Mouse (Mus musculus): ENCODE measurements around the gene Pik3ca.

Gene Pik3ca

DNA sequence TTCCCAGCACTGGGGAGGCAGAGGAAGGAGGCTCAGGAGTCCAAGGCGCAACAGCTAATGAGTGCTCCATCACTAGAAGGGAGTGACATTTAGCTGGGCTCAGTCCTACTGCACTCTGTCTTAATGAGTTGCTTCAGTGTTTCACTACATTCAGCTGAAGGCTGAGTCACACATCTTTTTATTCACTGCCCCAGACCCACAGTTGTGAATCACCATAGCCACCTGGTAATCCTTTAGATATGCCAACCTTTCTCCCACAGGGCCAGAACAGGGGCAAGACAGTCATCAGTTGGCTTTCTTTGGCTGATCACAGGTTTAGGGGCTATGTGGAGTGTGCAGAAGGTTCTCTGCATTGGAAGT is 99.2 kb downstream of the Pik3ca start:
- DNase-seq (ENCODE audit: low spot score in 2 of 2) = no peak

- DNase-seq (ENCODE audit: low spot score in 2 of 2) = no peak
Observed at GRCm38 (mm10) chr3:32500346-32500745, 102.9 kb downstream of the Pik3ca start.

DNA sequence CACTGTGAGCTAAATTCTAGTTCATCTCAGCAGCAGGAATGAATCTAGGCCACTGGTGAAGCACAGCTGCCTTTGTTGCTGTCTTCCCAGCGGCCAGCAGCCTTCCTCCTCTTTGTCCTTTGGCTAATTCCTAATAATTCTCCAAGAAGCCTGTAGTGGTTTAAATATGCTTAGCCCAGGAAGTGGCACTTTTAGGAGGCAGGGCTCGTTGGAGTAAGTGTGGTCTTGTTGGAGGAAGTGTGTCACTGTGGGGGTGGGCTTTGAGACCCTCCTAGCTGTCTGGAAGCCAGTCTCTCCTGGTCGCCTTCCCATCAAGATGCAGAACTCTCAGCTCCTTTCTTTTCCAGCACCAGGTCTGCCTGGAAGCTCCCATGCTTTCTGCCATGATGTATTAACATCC is 108.4 kb downstream of the Pik3ca start:
- no peak for DNase-seq (ENCODE audit: low spot score in 2 of 2)

DNA sequence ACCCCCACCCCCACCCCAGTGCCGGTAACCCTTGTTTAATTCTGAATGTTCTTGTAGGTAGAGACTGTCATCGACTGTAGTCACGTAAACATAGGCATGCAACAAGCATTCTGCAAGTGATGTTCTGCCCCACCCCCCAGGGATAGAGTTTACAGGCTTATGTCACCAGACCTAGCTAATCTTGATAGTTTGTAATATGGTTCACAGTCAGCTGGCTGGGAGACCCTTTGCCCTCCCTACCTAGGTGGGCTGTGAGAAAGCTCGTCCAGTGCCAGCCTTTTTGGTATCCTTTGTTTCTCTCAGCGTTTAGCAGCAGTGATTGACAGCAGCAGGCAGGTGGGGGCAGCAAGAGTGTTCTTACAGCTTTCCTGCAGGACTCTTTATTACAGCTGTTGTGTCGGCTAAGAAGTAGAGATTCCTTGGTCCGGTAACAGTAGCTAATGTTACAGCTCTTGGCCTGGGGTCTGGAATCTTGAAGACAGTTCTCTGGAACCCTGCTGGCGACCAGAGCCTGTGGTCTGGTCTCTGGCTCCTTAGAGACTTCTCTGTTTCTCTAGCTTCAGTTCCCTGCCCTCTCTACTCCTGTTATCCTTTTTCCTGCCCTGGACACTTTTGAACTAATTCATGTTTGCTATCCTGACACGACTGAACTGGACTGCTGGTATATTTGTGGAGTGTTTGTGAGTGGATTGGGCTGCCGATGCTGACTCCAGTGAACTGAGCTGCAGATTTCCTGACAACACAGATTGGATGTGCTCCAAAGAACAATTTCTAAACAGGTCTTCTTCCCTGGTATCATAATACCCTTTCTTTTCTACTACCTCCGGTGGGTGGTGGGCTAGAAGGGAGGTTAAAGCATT is 109.1 kb downstream of the Pik3ca start:
- no peak for DNase-seq (ENCODE audit: low spot score in 2 of 2)

GRCm38 (mm10) chr3:32508666-32509324 is 111.3 kb downstream of the Pik3ca start:
- peak; percentile 46 to 58 for DNase-seq (ENCODE audit: low spot score in 2 of 2)

DNA sequence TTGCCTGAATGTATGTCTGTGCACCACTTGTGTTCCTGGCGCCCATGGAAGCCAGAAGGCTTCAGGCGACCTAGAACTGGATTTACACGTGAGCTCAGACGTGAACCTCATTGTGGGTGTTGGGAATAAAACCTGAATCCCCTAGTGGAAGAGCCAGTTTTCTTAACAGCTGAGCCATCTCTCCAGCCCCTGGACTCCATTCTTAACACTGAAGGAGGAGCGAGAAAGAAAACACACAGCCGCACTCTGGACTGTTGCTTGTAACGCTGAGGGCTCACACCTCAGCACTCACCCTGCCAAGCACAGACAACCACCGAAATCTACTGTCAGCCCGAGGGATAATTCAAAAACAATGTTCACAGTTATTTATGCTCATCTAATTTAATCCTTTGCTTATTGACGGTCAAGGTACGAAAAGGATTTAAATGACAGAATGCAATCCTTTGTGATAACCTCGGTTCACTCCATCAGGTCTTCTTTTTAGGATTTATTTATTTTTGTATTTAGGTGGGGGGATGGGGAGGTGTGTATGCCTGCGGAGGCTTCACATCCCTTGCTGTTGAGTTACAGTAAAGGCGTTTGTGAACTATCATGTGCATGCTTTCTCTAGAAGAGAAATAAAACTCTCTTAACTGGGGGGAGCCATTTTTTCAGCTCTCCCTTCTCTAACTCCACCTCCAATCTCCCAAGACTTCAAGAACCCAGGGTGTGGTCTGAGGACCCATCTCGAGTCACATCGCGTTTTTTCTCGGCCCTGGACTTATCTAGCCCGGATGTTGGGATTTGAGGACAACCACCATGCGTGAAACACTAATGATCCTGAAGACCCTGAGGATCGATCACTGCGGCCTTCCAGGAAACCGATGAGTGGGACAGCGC is 112.3 kb downstream of the Pik3ca start, which contains the start of gene Zfp639:
Gene Zfp639 (plus strand): TSS at position 764 of the 879 bp plus-strand sequence.
- DNase-seq (ENCODE audit: low spot score in 2 of 2) = no peak

- peak; percentile 88 to 89 for DNase-seq (ENCODE audit: low spot score in 2 of 2)
Observed at GRCm38 (mm10) chr3:32510375-32511190, 113.1 kb downstream of the Pik3ca start.

- peak in 1 of 2 experiments; percentile 20 for DNase-seq (ENCODE audit: low spot score in 2 of 2)
Observed at GRCm38 (mm10) chr3:32511191-32511550, 113.7 kb downstream of the Pik3ca start.

GRCm38 (mm10) chr3:32512686-32513284 is 115.3 kb downstream of the Pik3ca start:
- no peak for DNase-seq (ENCODE audit: low spot score in 2 of 2)

GRCm38 (mm10) chr3:32513528-32513927 is 116.1 kb downstream of the Pik3ca start:
- no peak for DNase-seq (ENCODE audit: low spot score in 2 of 2)

Measured in right cerebral cortex, postnatal 36 days (tissue).